Mouse (Mus musculus) thymus, postnatal 25 days (tissue): Measurements from ENCODE around the gene Hivep1.
A peak's percentile ranks its signal among the peaks of the same experiment; 100 is the strongest.

Experiments used
- DNase-seq: peaks from one replicate; pipeline ENCODE4 v3.0.0; 2022

The Hivep1 gene

DNA sequence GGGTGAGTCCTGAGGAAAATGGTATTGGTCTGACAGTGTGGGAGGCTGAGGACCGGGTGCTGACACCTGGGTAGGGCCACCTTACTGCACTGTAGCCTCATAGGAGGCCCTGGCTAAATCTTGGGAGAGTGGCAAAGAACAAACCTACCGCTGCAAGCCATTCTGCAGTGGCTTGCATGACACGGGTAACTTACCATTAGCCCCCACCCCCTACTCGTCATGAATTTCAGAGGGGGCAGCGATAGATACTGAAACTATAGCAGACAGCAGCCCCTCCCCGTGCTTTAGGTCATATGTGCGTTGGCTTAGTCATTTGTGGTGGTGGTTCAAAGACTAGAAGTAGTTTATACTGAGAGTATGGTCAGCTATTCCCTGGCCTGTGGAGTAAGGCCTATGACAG, 61.8 kb downstream of the Hivep1 start:
- DNase-seq: no peak

DNA sequence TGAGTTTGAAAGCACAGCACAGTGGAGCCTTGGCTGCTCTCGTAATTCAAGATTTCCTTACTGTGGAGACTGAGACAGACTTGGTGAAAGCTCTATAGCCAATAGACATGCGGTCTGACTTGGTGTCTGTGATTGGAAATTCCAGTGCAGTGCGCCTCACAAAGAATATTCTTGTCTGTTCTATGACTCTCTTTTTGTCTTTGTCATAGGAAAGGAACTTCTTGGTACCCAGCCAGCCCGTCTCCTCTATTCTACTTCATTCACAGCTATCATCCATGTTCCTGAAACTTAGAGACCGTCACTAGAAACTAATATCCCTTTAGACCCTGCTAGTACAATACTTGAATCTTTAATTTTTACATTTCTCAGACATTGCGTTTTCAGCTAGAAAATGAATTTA, 64.5 kb downstream of the Hivep1 start:
- DNase-seq: no peak

DNA sequence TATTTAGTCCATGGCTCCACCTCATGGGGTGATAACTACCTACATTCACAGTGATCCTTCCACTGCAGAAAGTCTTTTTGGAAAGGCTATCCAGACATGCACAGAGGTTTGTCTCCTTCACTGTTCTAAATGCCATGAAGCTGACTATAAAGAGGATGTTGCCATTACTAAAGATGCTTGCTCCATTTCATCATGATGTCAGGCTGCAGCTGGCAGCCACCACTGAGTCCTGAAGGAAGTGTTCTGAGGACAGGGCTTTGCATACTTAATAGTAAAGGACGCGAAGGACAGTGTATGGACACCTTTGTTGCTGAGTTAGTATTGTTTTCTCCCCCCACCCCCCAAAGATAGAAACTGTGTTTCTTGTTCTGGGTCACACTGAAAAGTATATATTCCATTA, 67.2 kb downstream of the Hivep1 start:
- no peak for DNase-seq

DNA sequence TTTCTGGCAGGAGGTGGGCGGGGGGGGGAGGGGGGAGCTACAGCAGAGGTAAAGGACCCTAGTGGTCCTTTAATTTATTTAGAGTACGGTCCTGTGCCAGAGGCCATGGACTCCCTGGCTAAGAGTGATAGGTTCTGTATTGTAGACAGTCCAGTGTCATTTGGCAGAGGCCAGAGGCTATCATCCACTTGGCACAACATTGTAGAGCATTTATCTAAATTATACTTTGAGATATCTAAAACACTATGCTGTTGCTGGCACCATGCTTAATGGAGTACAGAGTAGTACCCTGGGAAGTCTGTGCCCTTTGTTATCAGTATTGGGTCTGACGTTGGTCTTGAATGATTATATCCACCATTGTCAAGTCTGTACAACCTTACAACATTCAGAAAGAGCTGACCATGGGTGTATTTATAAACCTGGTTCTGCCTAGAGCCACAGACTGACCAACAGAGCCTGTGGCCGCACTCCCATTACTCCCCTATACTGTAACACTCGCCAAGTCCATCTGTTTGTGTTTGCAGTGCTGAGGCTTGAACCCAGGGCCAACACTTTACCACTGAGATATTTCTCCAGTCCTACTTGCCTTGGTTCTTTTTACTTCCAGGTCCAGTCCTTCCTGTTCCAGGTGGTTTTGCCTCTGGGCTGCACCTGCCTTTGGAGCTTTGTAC, 69.4 kb downstream of the Hivep1 start:
- DNase-seq: no peak

DNA sequence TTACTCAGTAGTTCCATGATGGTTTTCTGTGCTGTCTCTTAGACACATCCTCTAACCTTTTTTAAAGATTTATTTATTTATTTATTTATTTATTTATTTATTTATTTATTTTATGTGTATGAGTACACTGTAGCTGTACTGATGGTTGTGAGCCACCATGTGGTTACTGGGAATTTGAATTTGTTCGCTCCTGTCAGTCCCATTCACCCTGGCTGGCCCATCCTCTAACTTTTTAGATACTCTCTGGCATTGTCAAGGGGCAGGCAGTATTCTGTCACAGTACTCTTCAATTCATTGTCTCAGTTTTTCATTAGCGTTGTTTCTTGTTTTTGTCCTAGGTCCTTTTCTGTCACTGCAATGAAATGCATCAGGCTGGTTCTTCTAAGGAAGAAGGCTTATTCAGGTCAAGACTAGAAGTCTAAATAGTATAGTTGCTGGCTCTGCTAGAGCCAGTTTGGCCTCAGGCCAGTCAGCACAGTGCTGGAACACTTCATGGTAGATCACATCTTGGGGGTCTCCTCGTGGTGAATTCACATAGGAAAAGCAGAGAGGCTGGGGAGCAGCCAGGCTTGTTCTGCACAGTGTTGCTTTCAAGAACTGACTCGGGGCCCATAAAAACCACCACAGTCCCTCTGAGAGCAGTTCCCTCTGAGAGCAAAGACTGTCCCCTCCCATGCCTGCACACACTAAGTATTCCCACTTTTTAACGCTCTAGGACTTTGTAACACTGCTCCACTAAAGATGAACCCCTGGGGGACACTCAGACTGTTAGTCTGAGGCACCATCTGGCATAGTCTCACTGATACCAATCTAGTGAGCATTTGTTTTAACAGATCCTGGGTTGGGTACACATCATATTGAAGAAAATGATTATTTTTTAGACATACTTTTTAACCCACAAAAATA, 70.2 kb downstream of the Hivep1 start:
- no peak for DNase-seq

DNA sequence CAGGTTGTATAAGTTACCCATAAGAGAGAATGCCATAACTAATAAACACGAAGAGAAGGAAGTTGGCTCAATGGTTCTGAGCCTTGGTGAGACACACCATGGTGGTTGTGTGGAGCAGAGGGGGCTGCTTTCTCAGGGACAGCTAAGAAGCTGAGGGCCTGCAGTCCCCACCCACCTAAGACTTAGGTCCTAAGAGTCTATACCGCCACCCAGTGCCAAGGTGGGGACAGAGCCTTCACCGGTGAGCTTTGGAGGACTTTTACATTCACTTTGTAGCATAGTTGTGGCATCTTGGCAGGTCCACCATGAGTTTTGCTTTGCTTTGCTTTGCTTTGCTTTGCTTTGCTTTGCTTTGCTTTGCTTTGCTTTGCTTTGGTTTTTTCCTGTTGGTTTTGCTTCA, 92.8 kb downstream of the Hivep1 start:
- peak; percentile 53 for DNase-seq

DNA sequence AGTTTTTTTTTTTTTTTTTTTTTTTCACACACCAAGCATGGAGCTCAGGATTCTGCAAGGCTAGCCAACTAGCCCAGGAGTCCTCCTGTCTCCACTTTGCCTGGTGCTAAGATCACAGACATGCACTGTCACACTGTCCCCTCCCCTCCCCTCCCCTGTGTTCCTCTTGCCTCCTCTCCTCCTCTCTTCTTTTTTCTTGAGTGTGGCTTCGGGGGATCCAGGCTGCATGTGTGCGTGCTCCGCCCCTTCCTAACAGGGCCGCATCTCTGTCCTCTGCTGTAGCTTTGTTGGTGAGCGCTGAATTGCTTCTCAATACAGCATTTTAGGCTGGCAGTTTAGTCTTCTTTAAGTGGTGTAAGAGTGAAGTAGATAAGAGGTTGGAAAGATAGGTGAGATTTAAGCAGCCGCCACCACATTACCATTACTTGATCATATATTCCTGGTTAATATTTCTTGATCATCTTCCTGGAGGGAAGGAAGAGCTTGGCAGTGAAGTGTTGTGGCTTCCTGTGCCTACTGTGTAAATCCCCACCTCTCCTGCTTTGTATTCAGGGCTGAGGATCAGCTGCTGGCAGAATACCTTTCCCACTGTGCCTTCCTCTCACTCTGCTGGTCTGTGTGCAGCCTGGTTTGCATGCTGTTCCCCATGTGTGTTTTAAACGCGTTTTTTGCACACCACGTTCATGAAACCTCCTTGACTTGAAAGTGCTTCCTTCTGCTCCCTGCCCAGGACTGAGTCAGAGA, 97.7 kb downstream of the Hivep1 start:
- no peak for DNase-seq

DNA sequence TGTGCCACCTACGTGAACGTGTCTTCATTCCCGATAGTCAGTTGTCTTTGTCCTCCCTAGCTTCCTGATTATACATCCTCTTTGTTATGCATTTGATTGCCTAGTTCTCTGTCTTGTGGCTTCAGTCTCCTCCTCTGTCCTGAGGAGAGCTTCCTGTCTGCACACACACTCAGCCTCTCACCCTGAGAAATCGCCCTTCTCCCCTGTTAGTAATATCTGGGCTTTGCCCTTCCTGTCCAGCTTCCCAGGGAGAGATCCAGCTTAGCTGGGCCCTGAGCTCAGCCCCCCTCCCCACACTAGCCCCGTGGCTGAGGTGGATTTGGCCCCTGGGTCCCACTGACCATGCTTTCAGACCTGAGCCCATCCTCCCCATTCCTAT, 98.2 kb downstream of the Hivep1 start:
- no peak for DNase-seq

DNA sequence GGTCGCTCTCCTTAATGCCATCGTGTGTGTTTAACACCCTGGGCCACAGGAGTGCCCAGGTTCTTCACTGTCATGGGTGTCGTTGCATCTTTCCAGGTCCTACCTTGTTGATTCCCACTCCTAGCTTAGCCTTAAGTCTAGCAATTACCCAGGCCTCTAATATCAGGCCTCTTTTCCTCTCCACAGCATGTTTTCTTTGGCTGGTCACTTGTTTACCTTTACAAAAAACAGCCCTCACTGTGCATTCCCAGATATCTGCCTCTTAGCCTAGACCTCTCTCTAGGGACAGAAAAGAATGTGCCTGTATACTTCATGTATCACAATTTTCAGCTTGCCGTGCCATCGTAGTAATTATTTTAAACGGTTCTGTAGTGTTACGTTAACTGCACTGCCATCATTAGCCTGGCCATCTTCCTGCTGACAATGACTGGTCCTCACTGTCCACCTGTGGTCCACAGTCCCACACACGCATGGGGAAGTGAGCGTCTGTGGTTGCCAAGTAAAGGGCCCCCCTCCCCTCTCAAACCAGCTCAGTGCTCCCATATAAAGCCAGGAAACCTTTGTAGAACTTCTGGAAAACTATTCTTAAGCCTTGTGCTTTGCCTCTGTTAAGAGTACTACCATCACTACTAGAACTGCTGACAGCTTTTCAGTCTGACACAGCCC, 98.8 kb downstream of the Hivep1 start:
- no peak for DNase-seq

DNA sequence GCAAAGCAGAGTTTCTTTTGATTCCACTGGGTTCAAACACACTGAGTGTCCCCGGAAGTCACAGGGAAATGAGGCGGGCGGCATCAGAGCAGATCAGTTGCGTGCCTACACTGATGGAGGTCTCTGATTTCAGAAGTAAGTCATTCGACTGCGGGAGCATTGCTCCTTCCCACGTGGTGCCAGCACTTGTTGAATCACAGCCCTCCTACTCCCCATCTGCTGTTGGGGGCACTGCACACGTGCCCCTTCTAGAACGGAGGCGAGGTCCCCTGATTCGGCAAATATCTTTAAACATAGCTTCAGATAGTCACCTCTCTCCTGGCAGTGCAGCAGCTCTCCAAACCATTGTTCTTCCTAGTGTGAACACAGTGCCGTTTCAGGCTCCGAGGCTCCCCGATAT, 106.4 kb downstream of the Hivep1 start:
- DNase-seq: no peak

DNA sequence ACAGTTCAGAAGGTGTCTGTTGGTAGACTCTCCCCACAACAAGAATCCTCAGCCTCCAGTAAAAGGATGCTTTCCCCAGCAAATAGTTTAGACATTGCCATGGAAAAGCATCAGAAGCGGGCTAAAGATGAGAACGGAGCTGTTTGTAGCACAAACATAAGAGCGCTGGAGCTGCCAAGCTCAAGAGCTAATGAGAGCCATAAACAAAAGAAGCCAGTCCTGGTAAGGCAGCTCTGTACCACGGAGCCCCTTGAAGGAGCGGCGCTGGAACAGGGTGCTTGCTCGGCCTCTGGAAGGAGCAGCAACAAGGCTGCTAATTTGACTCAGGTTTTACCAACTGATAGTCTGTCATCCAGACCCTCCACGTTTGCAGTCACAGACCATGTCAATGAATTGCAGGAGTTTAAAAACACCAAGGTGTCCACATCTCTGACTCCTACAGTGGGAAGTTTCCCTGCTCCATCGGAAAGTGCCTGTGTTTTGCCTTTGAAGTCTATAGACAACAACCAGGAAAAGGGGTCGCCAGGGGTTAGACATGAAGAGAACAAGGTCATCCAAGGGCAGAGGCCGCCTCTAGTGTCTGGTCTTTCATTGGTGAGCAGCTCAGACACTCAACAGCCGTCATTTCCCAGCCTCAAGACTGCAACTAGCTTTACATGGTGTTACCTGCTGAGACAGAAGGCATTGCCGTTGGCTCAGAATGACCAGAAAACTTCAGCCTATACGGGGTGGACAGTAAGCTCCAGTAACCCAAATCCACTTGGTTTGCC, 107.8 kb downstream of the Hivep1 start:
- no peak for DNase-seq

DNA sequence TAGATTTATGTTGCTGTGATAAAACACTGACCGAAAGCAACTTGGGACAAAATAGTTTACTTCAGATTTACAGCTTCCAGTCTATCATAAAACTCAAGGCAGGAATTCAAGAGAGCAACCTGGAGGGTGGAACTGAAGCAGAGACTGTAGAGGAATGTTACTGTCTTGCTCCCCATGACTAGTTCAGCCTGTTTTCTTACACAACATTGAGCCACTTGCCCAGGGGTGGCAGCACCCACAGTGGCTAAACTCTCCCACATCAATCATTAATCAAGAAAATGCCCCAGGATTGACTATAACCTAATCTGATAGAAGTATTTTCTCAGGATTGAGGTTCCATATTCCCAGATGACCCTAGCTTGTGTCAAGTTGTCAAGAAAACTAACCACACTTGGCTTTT, 119.0 kb downstream of the Hivep1 start:
- DNase-seq: no peak

DNA sequence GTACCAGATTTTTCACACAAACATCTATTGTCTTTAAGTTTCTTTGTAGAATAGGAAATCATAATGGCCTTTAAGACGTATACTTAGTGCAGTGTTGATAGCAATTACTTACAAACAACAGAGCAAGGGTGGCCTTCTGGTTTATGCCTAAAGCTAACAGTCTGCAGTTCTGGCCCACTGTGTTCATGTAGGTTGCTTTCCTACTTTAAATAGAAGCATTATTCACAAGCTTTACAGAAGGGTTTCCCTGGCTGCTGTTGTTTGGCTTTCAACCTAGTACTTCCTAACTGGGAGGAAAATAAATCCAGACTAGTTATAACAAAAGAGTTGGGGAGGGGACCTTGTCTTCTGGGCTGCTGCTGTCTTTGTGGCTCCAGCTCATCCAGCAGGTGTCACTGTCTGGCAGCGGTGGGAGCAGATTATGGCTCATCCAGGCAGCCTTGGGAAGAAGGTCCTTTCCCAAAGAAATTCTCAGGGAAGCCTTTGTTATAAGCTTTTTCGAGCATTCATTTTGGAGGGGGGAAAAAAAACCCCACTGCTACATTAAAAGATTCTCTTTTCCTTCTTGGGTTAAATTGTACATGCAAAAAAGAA, 123.1 kb downstream of the Hivep1 start:
- no peak for DNase-seq

DNA sequence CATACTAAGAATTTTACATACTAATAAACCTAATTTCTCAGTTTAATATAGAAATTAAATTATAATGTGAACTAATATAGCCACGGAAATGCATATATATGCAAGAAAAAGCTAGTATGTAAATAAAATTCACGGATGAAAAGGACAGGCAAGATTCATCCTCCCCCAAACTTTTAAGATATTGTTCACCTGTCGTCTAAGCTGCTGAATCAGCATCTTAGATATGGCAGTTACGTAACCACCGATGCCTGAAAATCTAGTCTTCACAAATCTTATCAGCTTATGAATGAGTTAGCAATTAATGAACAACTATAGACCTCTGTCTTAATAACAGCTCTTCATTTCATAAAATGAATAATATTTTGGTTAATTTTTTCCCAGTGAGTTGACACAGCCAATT, 130.8 kb downstream of the Hivep1 start:
- DNase-seq: no peak

DNA sequence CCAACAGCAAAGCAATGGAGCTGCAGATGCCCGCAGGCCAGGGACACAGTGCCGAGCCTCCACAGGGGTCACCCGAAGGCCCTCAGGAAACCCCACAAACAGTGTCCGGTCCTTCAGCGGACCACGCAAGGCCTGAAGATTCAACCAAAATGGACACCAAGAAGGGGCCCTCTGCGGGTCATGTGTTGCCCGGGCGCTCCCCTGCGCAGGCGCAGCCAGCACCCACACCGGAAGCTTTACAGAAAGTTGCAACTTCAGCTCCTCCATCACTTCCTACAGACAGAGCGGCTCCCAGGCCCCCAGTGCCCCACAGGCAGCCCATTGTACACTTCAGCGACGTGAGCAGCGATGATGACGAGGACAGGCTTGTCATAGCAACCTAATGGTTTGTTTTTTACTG, 132.3 kb downstream of the Hivep1 start:
- DNase-seq: no peak

DNA sequence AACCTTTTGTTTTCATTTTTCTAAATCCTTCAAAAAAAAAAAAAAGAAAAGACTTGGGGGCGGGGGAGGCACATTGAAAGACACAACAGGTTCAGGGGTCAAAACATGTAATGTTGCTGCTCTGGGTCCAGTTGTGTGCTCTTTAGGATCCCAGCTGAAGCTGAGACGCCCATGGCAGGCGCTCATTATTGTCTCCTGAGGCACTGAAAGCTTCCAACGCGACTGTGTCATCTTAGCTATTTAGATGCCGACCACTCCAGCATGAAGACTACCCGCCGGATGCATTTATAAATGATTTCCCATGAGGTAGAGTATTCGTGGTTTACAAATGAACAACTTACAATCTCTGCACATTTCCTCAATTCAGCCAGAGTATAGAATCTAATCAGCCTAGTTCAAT, 141.2 kb downstream of the Hivep1 start:
- DNase-seq: no peak

DNA sequence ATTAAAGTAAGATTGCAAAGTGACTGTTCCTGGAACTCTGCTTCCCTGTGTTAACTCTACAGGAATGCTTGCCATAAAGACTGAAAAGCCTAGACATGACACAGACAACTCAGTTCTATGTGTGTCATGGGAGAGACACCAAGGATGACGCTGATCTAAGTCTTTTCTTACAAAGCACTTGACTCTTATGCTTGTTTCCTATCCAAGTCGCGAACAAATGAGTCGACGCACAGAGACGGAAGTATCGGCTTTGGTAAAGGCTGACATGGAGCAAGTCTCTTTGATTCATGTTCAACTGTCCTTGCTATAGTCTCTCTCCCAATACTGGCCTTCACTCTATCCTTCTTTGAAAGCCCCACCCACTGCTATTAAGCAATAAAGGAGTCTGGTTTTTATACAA, 143.8 kb downstream of the Hivep1 start:
- no peak for DNase-seq

DNA sequence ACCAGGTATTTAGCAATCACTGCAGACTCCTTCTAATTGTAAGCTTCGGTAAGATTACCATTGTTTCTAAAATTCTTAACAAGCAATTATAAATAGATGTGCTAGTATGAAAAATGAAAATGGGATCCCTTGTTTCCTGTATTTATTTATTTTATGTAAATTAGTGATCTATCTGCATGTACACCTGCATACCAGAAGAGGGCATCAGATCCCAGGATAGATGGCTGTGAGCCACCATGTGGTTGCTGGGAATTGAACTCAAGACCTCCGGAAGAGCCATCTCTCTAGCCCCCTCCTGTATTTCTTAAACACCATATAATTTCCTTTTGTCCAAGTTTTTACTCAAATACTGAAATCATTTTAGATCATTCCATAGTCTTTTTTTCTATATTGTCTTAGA, 145.8 kb downstream of the Hivep1 start:
- no peak for DNase-seq

DNA sequence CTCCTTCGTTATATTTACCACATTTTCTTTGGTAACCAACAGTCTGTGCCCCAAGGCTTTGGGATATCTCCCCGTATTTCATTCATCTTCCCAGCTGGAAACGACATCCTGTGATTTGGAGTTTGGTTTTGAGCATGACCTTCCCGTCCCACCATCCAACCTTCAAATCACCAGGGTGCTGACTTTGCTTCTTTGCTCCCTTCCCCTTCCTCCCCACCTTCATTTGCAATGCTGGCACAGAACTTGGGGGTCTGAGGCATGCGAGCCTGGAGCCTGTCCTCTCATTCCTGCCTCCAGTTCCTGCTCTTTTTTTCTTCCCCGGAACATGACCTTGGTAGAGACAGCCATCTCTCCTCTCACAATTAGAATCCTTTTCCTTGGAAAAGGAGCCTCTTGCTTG, 161.7 kb downstream of the Hivep1 start:
- DNase-seq: no peak

DNA sequence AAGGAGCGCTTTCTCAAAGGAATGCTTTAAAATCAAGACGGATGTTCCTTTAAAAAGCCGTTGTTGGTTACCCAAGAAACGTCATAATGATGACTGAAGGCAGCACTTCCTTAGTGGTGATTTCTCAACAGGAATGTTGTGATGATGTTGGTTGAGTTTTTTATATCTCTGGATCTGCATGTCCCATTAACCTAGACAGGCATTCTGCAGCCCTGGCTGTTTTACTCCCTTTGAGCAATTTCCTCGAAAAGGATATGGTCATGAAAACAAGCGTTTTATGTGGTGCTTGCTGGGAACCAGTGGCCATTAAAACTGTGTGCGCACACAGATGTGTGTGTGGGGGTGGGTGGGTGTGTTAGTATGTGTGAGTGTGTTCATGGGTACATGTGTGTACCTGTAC, 170.6 kb downstream of the Hivep1 start:
- DNase-seq: no peak

DNA sequence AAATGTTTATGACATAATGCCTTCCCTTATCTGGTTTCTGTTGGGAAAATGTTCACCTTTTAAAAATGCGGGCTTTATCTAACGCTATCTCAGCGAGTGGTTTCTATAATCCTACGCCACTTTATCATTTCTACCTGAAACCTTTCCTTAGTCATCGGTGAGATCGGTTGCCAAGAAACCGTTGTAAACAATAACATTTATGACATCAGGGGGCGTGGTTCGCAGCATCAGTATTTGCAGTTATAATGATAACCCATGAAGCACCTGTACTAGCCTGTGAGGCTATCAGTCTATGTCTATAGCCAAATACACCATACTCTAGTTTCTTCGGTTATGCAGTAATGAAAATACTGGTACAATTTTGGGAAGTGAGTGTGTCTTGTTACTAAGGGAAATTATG, 177.0 kb downstream of the Hivep1 start:
- DNase-seq: no peak

DNA sequence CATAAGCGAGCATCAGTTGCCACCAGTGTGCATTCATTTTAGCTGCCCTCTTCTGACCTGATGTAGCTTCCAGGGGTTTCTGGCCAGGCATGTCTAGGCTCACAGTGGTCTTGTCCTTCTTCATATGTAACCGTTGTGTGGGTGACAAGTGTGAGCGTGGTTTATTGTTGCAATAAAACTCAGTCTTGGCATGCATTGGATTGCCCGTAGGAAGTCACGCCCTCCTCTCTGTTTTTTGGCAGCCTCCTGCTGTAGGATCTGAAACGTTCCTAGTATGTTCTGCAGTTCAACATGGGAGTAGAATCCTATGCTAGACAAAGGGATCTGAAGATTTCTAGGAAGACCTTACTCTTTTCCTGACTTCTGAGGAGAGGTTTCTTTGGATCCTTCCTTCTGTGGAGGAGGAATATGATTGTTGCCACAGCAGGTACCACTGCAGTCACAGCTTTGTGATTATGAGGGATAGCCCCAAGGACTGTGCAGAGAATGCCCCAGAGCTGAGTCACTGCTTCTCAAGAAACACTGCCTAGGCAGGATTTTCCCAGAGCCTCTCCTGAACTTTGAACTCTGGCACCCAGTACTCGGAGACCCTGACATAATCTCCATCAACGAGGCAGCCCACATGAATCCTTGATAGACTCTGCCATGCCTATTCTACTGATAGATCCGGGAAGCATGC, 182.1 kb downstream of the Hivep1 start:
- DNase-seq: no peak
